Mouse (Mus musculus) lung, embryonic 14.5 days (tissue): ENCODE measurements around the gene Esr1. TPM values are rescaled to one million over a fixed set of nuclear protein-coding genes. Genes with fewer than 3 reads are reported as not detected.
"Not testable (repeated sequence)": the region's sequence is repeated elsewhere in the genome, so short reads cannot be mapped to it uniquely, and the experiment has no call there.

Experiments used
- ATAC-seq: fragments of 200-750 bp; cut with Nextera tagmentation; 2 replicates; pipeline ENCODE4 v1.8.0; 2017; ENCODE audit warnings: mild to moderate bottlenecking, moderate TSS enrichment, moderate library complexity; ENCODE audit not compliant: insufficient read depth
- DNase-seq: peaks from one replicate; pipeline ENCODE4 v3.0.0-alpha.2; 2015
- H3K27ac ChIP-seq: fragments of 300-500 bp; sonication (generic); 2 replicates; pipeline ENCODE4 v1.5.1; 2014; ENCODE audit warnings: low read depth, mild to moderate bottlenecking, moderate library complexity
- H3K27me3 ChIP-seq: fragments of 300-500 bp; sonication (generic); 2 replicates; pipeline ENCODE4 v1.6.1; 2014; ENCODE audit warnings: low read length, control low read depth; ENCODE audit not compliant: insufficient read depth
- H3K36me3 ChIP-seq: fragments of 300-500 bp; sonication (generic); 2 replicates; pipeline ENCODE4 v1.6.1; 2014; ENCODE audit warnings: control low read depth; ENCODE audit not compliant: insufficient read depth
- H3K4me1 ChIP-seq: fragments of 300-500 bp; sonication (generic); 2 replicates; pipeline ENCODE4 v1.6.1; 2014; ENCODE audit warnings: antibody characterized with exemption, control low read depth; ENCODE audit not compliant: insufficient read depth
- H3K4me2 ChIP-seq: fragments of 300-500 bp; sonication (generic); 2 replicates; pipeline ENCODE4 v1.6.1; 2014; ENCODE audit warnings: mild to moderate bottlenecking
- H3K4me3 ChIP-seq: fragments of 300-500 bp; sonication (generic); 2 replicates; pipeline ENCODE4 v1.5.1; 2014; ENCODE audit warnings: low read depth, low read length
- H3K9ac ChIP-seq: fragments of 300-500 bp; sonication (generic); 2 replicates; pipeline ENCODE4 v1.6.1; 2014
- H3K9me3 ChIP-seq: fragments of 300-500 bp; sonication (generic); 2 replicates; pipeline ENCODE4 v1.6.1; 2016; ENCODE audit warnings: low read depth, low read length, control low read depth
- CTCF ChIP-seq: IDR thresholded peaks from 2 replicates; pipeline ENCODE4 v1.5.1; 2016; ENCODE audit warnings: antibody characterized with exemption, low read depth
- WGBS: fragments of 180-500 bp; shearing (Covaris S2); extraction: QIAGEN DNeasy Blood & Tissue Kit; methylation state at CpG from one replicate; pipeline ENCODE4 v1.1.7; 2014; 5-methylcytosine and 5-hydroxymethylcytosine counted together
- polyA plus RNA-seq: library from polyadenylated mRNA; unstranded; fragments of >200 nt; fragmentation: Nextera tagmentation; extraction: Ambion mirVana; gene quantifications from 2 replicates; pipeline ENCODE4 v1.2.1, GENCODE M21; 2014

Gene Esr1
- polyA plus RNA-seq, 1 experiment from 2014 or later = 0.05 TPM

- Histone ChIP-seq H3K4me3 (no peak overlapping the region), H3K27me3 (no peaks in the 10 kb centered on the region), H3K4me2 (no peak overlapping the region), H3K9me3 (no peaks in the 10 kb centered on the region), H3K27ac (no peak overlapping the region), H3K4me1 (no peaks in the 10 kb centered on the region), H3K9ac (no peak overlapping the region), H3K36me3 (no peaks in the 10 kb centered on the region)
- 89% methylated on average over 2 of the region's 2 CpGs for WGBS
- DNase-seq (no peak), ATAC-seq (no peak)
- TF ChIP-seq CTCF = no peak
Measured at GRCm38 (mm10) chr10:4667006-4667405, 55.6 kb downstream of the Esr1 start.

- no peak for ATAC-seq
- Histone ChIP-seq H3K27ac (no peak overlapping the region), H3K9me3 (no peaks in the 10 kb centered on the region), H3K4me3 (no peak overlapping the region), H3K4me1 (no peaks in the 10 kb centered on the region), H3K36me3 (no peaks in the 10 kb centered on the region), H3K27me3 (no peaks in the 10 kb centered on the region), H3K9ac (no peak overlapping the region), H3K4me2 (no peak overlapping the region)
- DNase-seq = no peak
- 57% methylated on average over 2 of the region's 2 CpGs for WGBS
- TF ChIP-seq CTCF = no peak
Measured at GRCm38 (mm10) chr10:4670053-4670452, 58.7 kb downstream of the Esr1 start.

- H3K4me3 ChIP-seq = no peak overlapping the region
- H3K9me3 ChIP-seq = no peaks in the 10 kb centered on the region
- H3K9ac ChIP-seq = no peak overlapping the region
- H3K36me3 ChIP-seq = no peaks in the 10 kb centered on the region
- no peak overlapping the region for H3K4me2 ChIP-seq
- ATAC-seq = no peak
- 75% methylated on average over 3 of the region's 3 CpGs for WGBS
- no peak for DNase-seq
- no peaks in the 10 kb centered on the region for H3K27me3 ChIP-seq
- H3K27ac ChIP-seq = no peak overlapping the region
- no peaks in the 10 kb centered on the region for H3K4me1 ChIP-seq
- TF ChIP-seq CTCF = no peak
Measured at GRCm38 (mm10) chr10:4671876-4672275, 60.5 kb downstream of the Esr1 start.

GRCm38 (mm10) chr10:4673311-4673816 lies 62.0 kb downstream of the Esr1 start:
- H3K36me3 ChIP-seq = no peaks in the 10 kb centered on the region
- 55% methylated on average over 4 of the region's 4 CpGs for WGBS
- H3K4me2 ChIP-seq = no peak overlapping the region
- H3K4me1 ChIP-seq = no peaks in the 10 kb centered on the region
- H3K27ac ChIP-seq = no peak overlapping the region
- H3K27me3 ChIP-seq = no peaks in the 10 kb centered on the region
- H3K9me3 ChIP-seq = no peaks in the 10 kb centered on the region
- TF ChIP-seq CTCF = no peak
- H3K9ac ChIP-seq = no peak overlapping the region
- DNase-seq (no peak), ATAC-seq (no peak)
- no peak overlapping the region for H3K4me3 ChIP-seq

- not testable (repeated sequence) for H3K9ac ChIP-seq, H3K27ac ChIP-seq, H3K36me3 ChIP-seq, H3K9me3 ChIP-seq, H3K4me1 ChIP-seq, H3K27me3 ChIP-seq, H3K4me3 ChIP-seq
- 0 out of 2 replicates have a peak, but pooled peaks have one; percentile 47 for ATAC-seq
- peak; percentile 48 for TF ChIP-seq CTCF
- H3K4me2 ChIP-seq = peak overlapping the region; percentile 29; the same call in 1 of the 2 replicates
- WGBS = 18% methylated on average over 14 of the region's 14 CpGs
- DNase-seq = peak; percentile 83
Measured at GRCm38 (mm10) chr10:4674983-4675592, 63.7 kb downstream of the Esr1 start.

GRCm38 (mm10) chr10:4683106-4683505 lies 71.7 kb downstream of the Esr1 start:
- 72% methylated on average over 5 of the region's 5 CpGs for WGBS
- TF ChIP-seq CTCF = no peak
- Histone ChIP-seq H3K36me3 (no peaks in the 10 kb centered on the region), H3K9ac (no peak overlapping the region), H3K9me3 (no peaks in the 10 kb centered on the region), H3K4me1 (no peaks in the 10 kb centered on the region), H3K27ac (no peak overlapping the region), H3K4me3 (no peak overlapping the region), H3K27me3 (no peaks in the 10 kb centered on the region), H3K4me2 (no peak overlapping the region)
- DNase-seq = no peak
- no peak for ATAC-seq

- DNase-seq = no peak
Measured at GRCm38 (mm10) chr10:4683711-4684265, 72.4 kb downstream of the Esr1 start.

More at GRCm38 (mm10) chr10:4683711-4684265, 72.4 kb downstream of the Esr1 start:
- 74% methylated on average over 12 of the region's 12 CpGs for WGBS
- H3K9me3 ChIP-seq = no peaks in the 10 kb centered on the region
- no peak overlapping the region for H3K4me3 ChIP-seq
- no peak overlapping the region for H3K4me2 ChIP-seq
- H3K4me1 ChIP-seq = no peaks in the 10 kb centered on the region
- TF ChIP-seq CTCF = no peak
- no peaks in the 10 kb centered on the region for H3K27me3 ChIP-seq
- no peak for ATAC-seq
- H3K9ac ChIP-seq = no peak overlapping the region
- no peaks in the 10 kb centered on the region for H3K36me3 ChIP-seq
- H3K27ac ChIP-seq = no peak overlapping the region
